Mouse (Mus musculus) kidney, postnatal 36 days (tissue): ENCODE data around the gene Sept11.

Experiments
- DNase-seq, 2 experiments: peaks; one replicate each; pipeline ENCODE4 v3.0.0; 2021 to 2022; ENCODE audit warnings: mixed read lengths in 2 of 2

The Sept11 gene

GRCm38 (mm10) chr5:93127722-93128121 lies 34.5 kb downstream of the Sept11 start:
- DNase-seq: peak; percentile 79 to 81

GRCm38 (mm10) chr5:93128765-93129164 lies 35.5 kb downstream of the Sept11 start:
- peak; percentile 75 to 88 for DNase-seq

- peak; percentile 60 to 71 for DNase-seq
These were observed 36.7 kb downstream of the Sept11 start for GRCm38 (mm10) chr5:93129953-93130352.

GRCm38 (mm10) chr5:93131401-93131800 lies 38.2 kb downstream of the Sept11 start:
- DNase-seq: no peak

- peak; percentile 46 to 49 for DNase-seq
These were observed 40.4 kb downstream of the Sept11 start for GRCm38 (mm10) chr5:93133445-93134244.

GRCm38 (mm10) chr5:93135368-93136107 lies 42.3 kb downstream of the Sept11 start:
- DNase-seq: no peak

GRCm38 (mm10) chr5:93136956-93137586 lies 43.8 kb downstream of the Sept11 start:
- DNase-seq: no peak

GRCm38 (mm10) chr5:93139350-93139749 lies 46.1 kb downstream of the Sept11 start:
- DNase-seq: no peak

- DNase-seq: no peak
These were observed 47.5 kb downstream of the Sept11 start for GRCm38 (mm10) chr5:93140747-93141146.

- DNase-seq: no peak
These were observed 50.3 kb downstream of the Sept11 start for GRCm38 (mm10) chr5:93143360-93144091.

GRCm38 (mm10) chr5:93144874-93145273 lies 51.6 kb downstream of the Sept11 start:
- no peak for DNase-seq

GRCm38 (mm10) chr5:93145504-93145903 lies 52.3 kb downstream of the Sept11 start:
- DNase-seq: no peak

- peak in 1 of 2 experiments; percentile 49 for DNase-seq
These were observed 56.9 kb downstream of the Sept11 start for GRCm38 (mm10) chr5:93149969-93150777.

- no peak for DNase-seq
These were observed 58.7 kb downstream of the Sept11 start for GRCm38 (mm10) chr5:93151985-93152384.

GRCm38 (mm10) chr5:93152451-93152850 lies 59.2 kb downstream of the Sept11 start:
- no peak for DNase-seq

- DNase-seq: no peak
These were observed 61.2 kb downstream of the Sept11 start for GRCm38 (mm10) chr5:93154401-93154800.

- peak; percentile 62 to 79 for DNase-seq
These were observed 70.3 kb downstream of the Sept11 start for GRCm38 (mm10) chr5:93163541-93163940.

GRCm38 (mm10) chr5:93167919-93168516 lies 74.8 kb downstream of the Sept11 start:
- DNase-seq: no peak

GRCm38 (mm10) chr5:93168654-93169053 lies 75.4 kb downstream of the Sept11 start:
- DNase-seq: no peak

- DNase-seq: no peak
These were observed 78.2 kb downstream of the Sept11 start for GRCm38 (mm10) chr5:93171420-93171819.

- DNase-seq: no peak
These were observed 79.3 kb downstream of the Sept11 start for GRCm38 (mm10) chr5:93172536-93172935.
